Mouse (Mus musculus) heart, embryonic 14.5 days (tissue): ENCODE measurements around the gene Zdhhc5. TPM values are rescaled to one million over a fixed set of nuclear protein-coding genes. Genes with fewer than 3 reads are reported as not detected.

Experiments used
- ATAC-seq: fragments of 200-750 bp; cut with Nextera tagmentation; 2 replicates; pipeline ENCODE4 v1.8.0; 2017; ENCODE audit warnings: low read depth, moderate TSS enrichment; ENCODE audit not compliant: insufficient number of reproducible peaks, insufficient read depth, low FRiP score
- H3K27ac ChIP-seq, 2 experiments: fragments of 200-500 bp in 1 of 2; fragments of 300-500 bp in 1 of 2; sonication (generic) in 1 of 2; replicated peaks in 1 of 2; 2 replicates each; pipeline ENCODE4 v1.5.1; 2012 to 2014; ENCODE audit warnings: low read depth in 2 of 2, low read length in 2 of 2, control low read depth in 1 of 2, mild to moderate bottlenecking in 1 of 2, mixed read lengths in 1 of 2; ENCODE audit not compliant: control insufficient read depth in 1 of 2, insufficient read depth in 1 of 2
- H3K27me3 ChIP-seq: fragments of 300-500 bp; sonication (generic); 2 replicates; pipeline ENCODE4 v1.6.1; 2014; ENCODE audit warnings: mild to moderate bottlenecking, low read length, control low read depth; ENCODE audit not compliant: control insufficient read depth, insufficient read depth
- H3K36me3 ChIP-seq: fragments of 300-500 bp; sonication (generic); 2 replicates; pipeline ENCODE4 v1.6.1; 2014; ENCODE audit warnings: mild to moderate bottlenecking, control low read depth, low read length, mixed read lengths; ENCODE audit not compliant: control insufficient read depth, insufficient read depth
- H3K4me1 ChIP-seq, 2 experiments: fragments of 200-500 bp in 1 of 2; fragments of 300-500 bp in 1 of 2; sonication (generic) in 1 of 2; 2 replicates each; pipeline ENCODE4 v1.6.1; 2012 to 2014; ENCODE audit warnings: low read length in 2 of 2, control low read depth in 1 of 2, mixed read lengths in 1 of 2; ENCODE audit not compliant: control insufficient read depth in 2 of 2, insufficient read depth in 2 of 2
- H3K4me2 ChIP-seq: fragments of 300-500 bp; sonication (generic); 2 replicates; pipeline ENCODE4 v1.6.1; 2014; ENCODE audit warnings: mild to moderate bottlenecking, low read length
- H3K4me3 ChIP-seq, 2 experiments: fragments of 200-500 bp in 1 of 2; fragments of 300-500 bp in 1 of 2; sonication (generic) in 1 of 2; 2 replicates each; pipeline ENCODE4 v1.5.1; 2012 to 2014; ENCODE audit warnings: low read length in 2 of 2, mild to moderate bottlenecking in 2 of 2, control low read depth in 1 of 2, low read depth in 1 of 2, moderate library complexity in 1 of 2; ENCODE audit not compliant: control insufficient read depth in 1 of 2, insufficient read depth in 1 of 2
- H3K9ac ChIP-seq: fragments of 300-500 bp; sonication (generic); 2 replicates; pipeline ENCODE4 v1.6.1; 2014; ENCODE audit warnings: mild to moderate bottlenecking, low read length
- H3K9me3 ChIP-seq: fragments of 300-500 bp; sonication (generic); 2 replicates; pipeline ENCODE4 v1.6.1; 2016; ENCODE audit warnings: low read length, control low read depth; ENCODE audit not compliant: control insufficient read depth
- WGBS: fragments of 180-500 bp; shearing (Covaris S2); extraction: QIAGEN DNeasy Blood & Tissue Kit; methylation state at CpG from one replicate; pipeline ENCODE4 v1.1.7; 2014; 5-methylcytosine and 5-hydroxymethylcytosine counted together
- polyA plus RNA-seq: library from polyadenylated mRNA; unstranded; fragments of >200 nt; fragmentation: Nextera tagmentation; extraction: Ambion mirVana; gene quantifications from 2 replicates; pipeline ENCODE4 v1.2.1, GENCODE M21; 2014

Zdhhc5 gene
- 26.4 and 27.1 TPM in 2 replicates for polyA plus RNA-seq

- Histone ChIP-seq H3K36me3 (peaks cover 18% of the 10 kb centered on the region), H3K4me1 (peaks cover 0 to 15% of the 10 kb centered on the region in 2 experiments; a peak in 2 of 4 replicates), H3K9ac (peak within 1 kb of the TSS; percentile 98), H3K27me3 (no peaks in the 10 kb centered on the region), H3K27ac (peak within 1 kb of the TSS; percentile 98 to 99), H3K4me3 (peak within 1 kb of the TSS; percentile 92 to 94), H3K4me2 (peak within 1 kb of the TSS; percentile 79), H3K9me3 (no peaks in the 10 kb centered on the region)
- under 1% methylated on average over 105 of the region's 107 CpGs for WGBS
- ATAC-seq, result peak; percentile 95
Measured at GRCm38 (mm10) chr2:84714811-84715561, at the start of gene Zdhhc5. Gene Zdhhc5, minus strand, starts transcription at chr2:84715180.

GRCm38 (mm10) chr2:84762818-84763217 lies 47.8 kb upstream of the Zdhhc5 start:
- 52% methylated on average over 1 of the region's 1 CpGs for WGBS

GRCm38 (mm10) chr2:84762295-84762694 lies 47.3 kb upstream of the Zdhhc5 start:
- Histone ChIP-seq H3K27me3 (no peaks in the 10 kb centered on the region), H3K9ac (no peak overlapping the region), H3K36me3 (no peaks in the 10 kb centered on the region), H3K4me3 (no peak overlapping the region), H3K4me1 (no peaks in the 10 kb centered on the region), H3K4me2 (no peak overlapping the region), H3K9me3 (no peaks in the 10 kb centered on the region), H3K27ac (no peak overlapping the region)
- no peak for ATAC-seq
- WGBS, result 60% methylated on average over 4 of the region's 4 CpGs

More at GRCm38 (mm10) chr2:84762818-84763217, 47.8 kb upstream of the Zdhhc5 start:
- Histone ChIP-seq H3K9ac (no peak overlapping the region), H3K9me3 (no peaks in the 10 kb centered on the region), H3K27me3 (no peaks in the 10 kb centered on the region), H3K4me1 (no peaks in the 10 kb centered on the region), H3K4me3 (no peak overlapping the region), H3K36me3 (no peaks in the 10 kb centered on the region), H3K27ac (no peak overlapping the region), H3K4me2 (no peak overlapping the region)
- no peak for ATAC-seq

- H3K27me3 ChIP-seq, result no peaks in the 10 kb centered on the region
- 82% methylated on average over 1 of the region's 1 CpGs for WGBS
- no peak for ATAC-seq
Measured at GRCm38 (mm10) chr2:84761840-84762239, 46.9 kb upstream of the Zdhhc5 start.

GRCm38 (mm10) chr2:84761309-84761708 lies 46.3 kb upstream of the Zdhhc5 start:
- Histone ChIP-seq H3K9ac (no peak overlapping the region), H3K36me3 (no peaks in the 10 kb centered on the region), H3K4me2 (no peak overlapping the region), H3K4me1 (no peaks in the 10 kb centered on the region), H3K9me3 (no peaks in the 10 kb centered on the region), H3K4me3 (no peak overlapping the region), H3K27me3 (no peaks in the 10 kb centered on the region), H3K27ac (no peak overlapping the region)
- 76% methylated on average over 3 of the region's 3 CpGs for WGBS
- ATAC-seq, result no peak

More at GRCm38 (mm10) chr2:84761840-84762239, 46.9 kb upstream of the Zdhhc5 start:
- Histone ChIP-seq H3K36me3 (no peaks in the 10 kb centered on the region), H3K4me3 (no peak overlapping the region), H3K9me3 (no peaks in the 10 kb centered on the region), H3K4me1 (no peaks in the 10 kb centered on the region), H3K9ac (no peak overlapping the region), H3K4me2 (no peak overlapping the region), H3K27ac (no peak overlapping the region)

GRCm38 (mm10) chr2:84760777-84761176 lies 45.8 kb upstream of the Zdhhc5 start:
- Histone ChIP-seq H3K4me1 (no peaks in the 10 kb centered on the region), H3K27me3 (no peaks in the 10 kb centered on the region), H3K36me3 (no peaks in the 10 kb centered on the region), H3K9me3 (no peaks in the 10 kb centered on the region), H3K4me3 (no peak overlapping the region), H3K9ac (no peak overlapping the region), H3K4me2 (no peak overlapping the region), H3K27ac (no peak overlapping the region)
- WGBS, result 67% methylated on average over 8 of the region's 8 CpGs
- no peak for ATAC-seq

GRCm38 (mm10) chr2:84758542-84759127 lies 43.7 kb upstream of the Zdhhc5 start:
- no peaks in the 10 kb centered on the region for H3K4me1 ChIP-seq
- no peak overlapping the region for H3K4me2 ChIP-seq
- no peak overlapping the region for H3K4me3 ChIP-seq
- no peaks in the 10 kb centered on the region for H3K36me3 ChIP-seq
- ATAC-seq, result no peak
- no peak overlapping the region for H3K9ac ChIP-seq
- no peaks in the 10 kb centered on the region for H3K9me3 ChIP-seq
- 0% methylated on average over 2 of the region's 2 CpGs for WGBS
- no peak overlapping the region for H3K27ac ChIP-seq
- no peaks in the 10 kb centered on the region for H3K27me3 ChIP-seq
